8 mouse cellular contexts compared by ENCODE assay signal in the genomic region with DNA sequence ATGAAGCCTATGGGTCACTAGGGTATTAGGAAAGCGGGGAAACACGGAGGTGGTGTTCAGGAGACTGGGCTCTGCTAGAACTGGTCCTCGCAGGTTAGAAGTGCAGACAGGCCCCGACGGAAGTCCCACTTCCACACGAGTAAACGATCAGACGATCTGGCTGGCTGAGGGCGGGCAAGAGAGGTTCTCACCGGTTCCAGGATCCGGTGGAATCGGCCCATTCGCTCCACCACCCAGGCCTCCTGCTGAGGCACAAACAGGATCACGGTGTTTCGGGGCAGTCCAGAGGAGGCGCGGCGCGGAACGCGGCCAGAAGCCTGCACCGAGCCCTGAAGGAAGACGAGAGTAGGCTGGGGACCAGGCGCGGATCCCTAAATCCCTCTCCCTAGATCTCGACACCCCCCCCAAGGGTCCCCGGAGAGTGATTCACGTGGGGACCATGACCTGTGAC. TPM values are rescaled to one million over a fixed set of nuclear protein-coding genes. Genes with fewer than 3 reads are reported as not detected.
DNase-seq lines count a peak whose midpoint lies in the region; ATAC-seq and TF ChIP-seq lines count a peak whose summit lies in the region.

No protein-coding gene starts in this region.

- peak overlapping the region; percentile 78 for H3K27ac ChIP-seq in lung, embryonic 14.5 days (ENCODE audit: low read depth)
- H3K27ac ChIP-seq in forebrain, embryonic 14.5 days (ENCODE audit: low read depth, low read length), result peak overlapping the region; percentile 83

- peak overlapping the region; percentile 70 for H3ac ChIP-seq in myocyte (ENCODE audit: control insufficient read depth, insufficient read length)

- TF ChIP-seq CTCF in lung, embryonic 14.5 days (IDR thresholded peaks at IDR 0.05; ENCODE audit: low read depth), result no peak

- WGBS in lung, embryonic 14.5 days, result 1% methylated on average over 28 of the region's 28 CpGs
- 2% methylated on average over 28 of the region's 28 CpGs for WGBS in forebrain, embryonic 14.5 days

- peak overlapping the region; percentile 73 for H3K4me2 ChIP-seq in lung, embryonic 14.5 days
- H3K4me2 ChIP-seq in forebrain, embryonic 14.5 days (ENCODE audit: low read length), result peak overlapping the region; percentile 77
- peak overlapping the region; percentile 90 for H3K4me2 ChIP-seq in myocyte (ENCODE audit: low read depth)

- no peaks in the 10 kb centered on the region for H3K27me3 ChIP-seq in lung, embryonic 14.5 days (ENCODE audit: insufficient read depth, low read length)
- H3K27me3 ChIP-seq in forebrain, embryonic 14.5 days (replicated peaks; ENCODE audit: control insufficient read depth, insufficient read depth, low read length), result no peaks in the 10 kb centered on the region
- H3K27me3 ChIP-seq in myocyte (ENCODE audit: control insufficient read depth, insufficient read depth, insufficient read length), result no peaks in the 10 kb centered on the region

- peak overlapping the region; percentile 67 for H3K4me3 ChIP-seq in lung, embryonic 14.5 days (ENCODE audit: low read depth, low read length)
- peak overlapping the region; percentile 81 for H3K4me3 ChIP-seq in forebrain, embryonic 14.5 days (ENCODE audit: low read depth, low read length)
- H3K4me3 ChIP-seq in myocyte, result peak overlapping the region; percentile 67

- no peak for TF ChIP-seq POLR2A in myocyte (IDR thresholded peaks at IDR 0.05; ENCODE audit: insufficient read length, low read depth)

- peaks cover 9% of the 10 kb centered on the region for H3K79me2 ChIP-seq in myocyte (ENCODE audit: control insufficient read depth, insufficient read depth)

- no peak for DNase-seq in lung, embryonic 14.5 days
- DNase-seq in lung, postnatal 14 days, result no peak
- peak; percentile 67 for DNase-seq in R1 (ENCODE audit: low read depth, low spot score)
- no peak for DNase-seq in forebrain, embryonic 14.5 days (ENCODE audit: low spot score)
- peak; percentile 58 to 68 for DNase-seq in kidney, postnatal 4 days
- DNase-seq in spleen, adult 18-20 months, result no peak
- DNase-seq in spleen, postnatal 14 days (ENCODE audit: low spot score in 2 of 2), result no peak

- H3K9me3 ChIP-seq in lung, embryonic 14.5 days (ENCODE audit: low read depth, low read length), result no peaks in the 10 kb centered on the region
- no peaks in the 10 kb centered on the region for H3K9me3 ChIP-seq in forebrain, embryonic 14.5 days (replicated peaks; ENCODE audit: control insufficient read depth, low read length)

- peaks cover 5% of the 10 kb centered on the region; the same call in 1 of the 2 replicates for H3K4me1 ChIP-seq in lung, embryonic 14.5 days (ENCODE audit: insufficient read depth)
- H3K4me1 ChIP-seq in forebrain, embryonic 14.5 days (ENCODE audit: control insufficient read depth, insufficient read depth, low read length), result peaks cover 9% of the 10 kb centered on the region; the same call in 1 of the 2 replicates

- peaks cover 55% of the 10 kb centered on the region for H3K36me3 ChIP-seq in lung, embryonic 14.5 days (ENCODE audit: insufficient read depth)
- peaks cover 66% of the 10 kb centered on the region for H3K36me3 ChIP-seq in forebrain, embryonic 14.5 days (ENCODE audit: control insufficient read depth, insufficient read depth, low read length)
- H3K36me3 ChIP-seq in myocyte (ENCODE audit: control insufficient read depth, insufficient read depth), result peaks cover 16% of the 10 kb centered on the region

- peak overlapping the region; percentile 83 for H3K9ac ChIP-seq in lung, embryonic 14.5 days
- H3K9ac ChIP-seq in forebrain, embryonic 14.5 days (ENCODE audit: low read length), result peak overlapping the region; percentile 91

- ATAC-seq in lung, embryonic 14.5 days (ENCODE audit: insufficient read depth), result peak; percentile 65
- ATAC-seq in forebrain, embryonic 14.5 days, result no peak; the same call in none of the 2 replicates

TF ChIP-seq in myocyte, 11 proteins besides CTCF, POLR2A, EP300 and RAD21:
- TF ChIP-seq USF1 (IDR thresholded peaks at IDR 0.05; ENCODE audit: low read depth) (no peak), REST (IDR thresholded peaks at IDR 0.05; ENCODE audit: insufficient read depth, insufficient read length) (no peak), MYOG (IDR thresholded peaks at IDR 0.05; ENCODE audit: control insufficient read depth in 1 of 3, insufficient read depth in 1 of 3, insufficient read length in 2 of 3, low read depth in 2 of 3) (no peak), MYOD1 (IDR thresholded peaks at IDR 0.05; ENCODE audit: control insufficient read depth in 1 of 3, insufficient read length in 2 of 3, low read depth in 2 of 3) (no peak), SRF (IDR thresholded peaks at IDR 0.05; ENCODE audit: control insufficient read depth, insufficient read length, low read depth) (no peak), MAX (IDR thresholded peaks at IDR 0.05; ENCODE audit: low read depth) (no peak), E2F4 (IDR thresholded peaks at IDR 0.05; ENCODE audit: insufficient read depth) (no peak), TCF3 (IDR thresholded peaks at IDR 0.05; ENCODE audit: insufficient read length, low read depth) (no peak), POLR2AphosphoS2 (IDR thresholded peaks at IDR 0.05; ENCODE audit: insufficient read length, low read depth) (no peak), CEBPB (IDR thresholded peaks at IDR 0.05; ENCODE audit: insufficient read depth, poor library complexity, severe bottlenecking) (no peak), TCF12 (IDR thresholded peaks at IDR 0.05; ENCODE audit: insufficient read depth, poor library complexity, severe bottlenecking) (no peak)

RNA-seq across cellular contexts. Expression of gene Stoml2, which starts 0.7 kb away (rescaled TPM):
- polyA plus RNA-seq in lung, embryonic 14.5 days (2014; fragmentation: Nextera tagmentation; extraction: Ambion mirVana), result 331 and 340 TPM in 2 replicates
- 302 and 334 TPM in 2 replicates for polyA plus RNA-seq in forebrain, embryonic 14.5 days (2014; fragmentation: Nextera tagmentation; extraction: Ambion mirVana)
- 113 TPM for polyA plus RNA-seq in myocyte (2012; fragmentation: generic; extraction: Trizol)

RNA-seq across cellular contexts. Expression of gene Pigo, which starts 5.2 kb away (rescaled TPM):
- 19.2 and 21.4 TPM in 2 replicates for polyA plus RNA-seq in lung, embryonic 14.5 days (2014; fragmentation: Nextera tagmentation; extraction: Ambion mirVana)
- 18.1 and 18.2 TPM in 2 replicates for polyA plus RNA-seq in forebrain, embryonic 14.5 days (2014; fragmentation: Nextera tagmentation; extraction: Ambion mirVana)
- 8.0 TPM for polyA plus RNA-seq in myocyte (2012; fragmentation: generic; extraction: Trizol)

RNA-seq across cellular contexts. Expression of gene Fam214b, which starts 15.2 kb away (rescaled TPM):
- 7.1 and 7.8 TPM in 2 replicates for polyA plus RNA-seq in lung, embryonic 14.5 days (2014; fragmentation: Nextera tagmentation; extraction: Ambion mirVana)
- polyA plus RNA-seq in forebrain, embryonic 14.5 days (2014; fragmentation: Nextera tagmentation; extraction: Ambion mirVana), result 19.3 and 26.7 TPM in 2 replicates
- polyA plus RNA-seq in myocyte (2012; fragmentation: generic; extraction: Trizol), result 35.3 TPM

RNA-seq across cellular contexts. Expression of gene Fancg, which starts 20.5 kb away (rescaled TPM):
- polyA plus RNA-seq in lung, embryonic 14.5 days (2014; fragmentation: Nextera tagmentation; extraction: Ambion mirVana), result 19.4 and 20.8 TPM in 2 replicates
- 17.3 and 26.1 TPM in 2 replicates for polyA plus RNA-seq in forebrain, embryonic 14.5 days (2014; fragmentation: Nextera tagmentation; extraction: Ambion mirVana)
- 2.6 TPM for polyA plus RNA-seq in myocyte (2012; fragmentation: generic; extraction: Trizol)

RNA-seq across cellular contexts. Expression of gene Unc13b, which starts 27.9 kb away (rescaled TPM):
- 7.6 and 8.2 TPM in 2 replicates for polyA plus RNA-seq in lung, embryonic 14.5 days (2014; fragmentation: Nextera tagmentation; extraction: Ambion mirVana)
- polyA plus RNA-seq in forebrain, embryonic 14.5 days (2014; fragmentation: Nextera tagmentation; extraction: Ambion mirVana), result 8.1 and 12.3 TPM in 2 replicates
- 0.42 TPM for polyA plus RNA-seq in myocyte (2012; fragmentation: generic; extraction: Trizol)

Comparison
In these comparisons a context has a peak if more than half of its experiments do, and no peak if none do; other contexts are left out.
1. DNase-seq: peak in R1 (single experiment) and kidney, postnatal 4 days (2 of 2); none in lung, embryonic 14.5 days (single experiment), lung, postnatal 14 days (single experiment), forebrain, embryonic 14.5 days (single experiment), spleen, adult 18-20 months (0 of 2) and spleen, postnatal 14 days (0 of 2).
2. Peak in every context shown above with its lines, with median percentiles within 50 percentile points of each other: H3K4me2 ChIP-seq and H3K4me3 ChIP-seq.